Mouse (Mus musculus) midbrain, embryonic 12.5 days (tissue): ENCODE data around the gene Oit3. TPM values are rescaled to one million over a fixed set of nuclear protein-coding genes. Genes with fewer than 3 reads are reported as not detected.
"Not testable (repeated sequence)": the region's sequence is repeated elsewhere in the genome, so short reads cannot be mapped to it uniquely, and the experiment has no call there.

ENCODE experiments used
- ATAC-seq: fragments of 200-750 bp; cut with Nextera tagmentation; 2 replicates; pipeline ENCODE4 v1.8.0; 2017; ENCODE audit warnings: low read depth, moderate TSS enrichment, moderate library complexity; ENCODE audit not compliant: low FRiP score
- H3K27ac ChIP-seq: fragments of 300-500 bp; sonication (generic); replicated peaks from 2 replicates; pipeline ENCODE4 v1.5.1; 2016; ENCODE audit warnings: mild to moderate bottlenecking
- H3K27me3 ChIP-seq: fragments of 300-500 bp; sonication (generic); 2 replicates; pipeline ENCODE4 v1.6.1; 2016; ENCODE audit warnings: mild to moderate bottlenecking
- H3K36me3 ChIP-seq: fragments of 300-500 bp; sonication (generic); 2 replicates; pipeline ENCODE4 v1.6.1; 2016
- H3K4me1 ChIP-seq: fragments of 300-500 bp; sonication (generic); 2 replicates; pipeline ENCODE4 v1.6.1; 2016
- H3K4me2 ChIP-seq: fragments of 300-500 bp; sonication (generic); replicated peaks from 2 replicates; pipeline ENCODE4 v1.6.1; 2016; ENCODE audit warnings: mild to moderate bottlenecking, moderate library complexity
- H3K4me3 ChIP-seq: fragments of 300-500 bp; sonication (generic); 2 replicates; pipeline ENCODE4 v1.5.1; 2016; ENCODE audit warnings: mild to moderate bottlenecking
- H3K9ac ChIP-seq: fragments of 300-500 bp; sonication (generic); replicated peaks from 2 replicates; pipeline ENCODE4 v1.6.1; 2016; ENCODE audit warnings: mild to moderate bottlenecking, moderate library complexity
- H3K9me3 ChIP-seq: fragments of 300-500 bp; sonication (generic); 2 replicates; pipeline ENCODE4 v1.6.1; 2016; ENCODE audit warnings: mild to moderate bottlenecking
- WGBS: fragments of 180-500 bp; shearing (Covaris S2); methylation state at CpG from one replicate; pipeline ENCODE4 v1.1.7; 2016; 5-methylcytosine and 5-hydroxymethylcytosine counted together
- polyA plus RNA-seq: library from polyadenylated mRNA; unstranded; fragments of >200 nt; fragmentation: Nextera tagmentation; extraction: Ambion mirVana; gene quantifications from 2 replicates; pipeline ENCODE4 v1.2.1, GENCODE M21; 2016

Oit3 gene
- polyA plus RNA-seq, 1 experiment from 2014 or later = 0.50 TPM

DNA sequence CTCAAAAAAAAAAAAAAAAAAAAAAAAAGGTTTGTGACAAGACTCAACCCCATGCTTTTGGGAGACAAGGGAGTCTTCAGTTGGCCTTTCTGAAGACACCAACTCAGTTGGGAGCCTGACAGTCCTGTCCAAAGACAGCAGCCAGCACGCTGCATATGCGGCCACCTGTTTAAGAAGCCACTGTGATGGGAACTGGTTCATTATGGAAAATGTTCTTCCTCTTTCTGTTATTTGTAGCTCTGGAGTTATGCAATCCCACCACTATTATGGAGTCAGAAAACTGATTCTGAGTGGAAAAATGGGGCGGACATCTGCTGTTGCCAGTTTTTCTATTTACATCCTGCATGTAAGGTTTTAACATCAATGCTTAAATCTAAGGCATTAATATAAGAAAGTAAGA, 51.9 kb downstream of the Oit3 start:
- no peak overlapping the region for H3K4me3 ChIP-seq
- H3K4me1 ChIP-seq = no peaks in the 10 kb centered on the region
- no peak overlapping the region for H3K9ac ChIP-seq
- H3K27me3 ChIP-seq = no peaks in the 10 kb centered on the region
- no peak overlapping the region for H3K27ac ChIP-seq
- ATAC-seq = no peak
- H3K4me2 ChIP-seq = no peak overlapping the region
- WGBS = 93% methylated on average over 3 of the region's 3 CpGs
- no peaks in the 10 kb centered on the region for H3K36me3 ChIP-seq
- H3K9me3 ChIP-seq = peaks cover 12% of the 10 kb centered on the region; the same call in 1 of the 2 replicates

DNA sequence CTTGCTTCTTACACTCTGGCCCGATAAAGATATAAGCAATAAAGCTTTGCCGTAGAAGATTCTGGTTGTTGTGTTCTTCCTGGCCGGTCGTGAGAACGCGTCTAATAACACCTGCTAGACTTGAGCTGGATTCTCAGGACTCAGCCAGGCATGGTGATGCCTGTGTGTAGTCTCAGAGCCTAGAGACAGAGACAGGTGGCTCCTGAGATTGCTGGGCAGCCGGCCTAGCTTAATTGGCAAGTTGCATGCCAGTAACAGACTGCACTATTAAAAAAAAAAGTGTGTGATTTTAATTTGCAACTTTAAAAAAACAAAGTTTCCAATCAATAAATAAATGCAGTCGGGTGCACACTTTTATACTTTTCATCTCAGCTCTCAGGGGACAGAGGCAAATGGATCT, 54.6 kb downstream of the Oit3 start:
- Histone ChIP-seq H3K27ac (no peak overlapping the region), H3K36me3 (no peaks in the 10 kb centered on the region), H3K4me1 (no peaks in the 10 kb centered on the region), H3K9ac (no peak overlapping the region), H3K4me3 (no peak overlapping the region), H3K9me3 (peaks cover 12% of the 10 kb centered on the region; the same call in 1 of the 2 replicates), H3K4me2 (no peak overlapping the region), H3K27me3 (no peaks in the 10 kb centered on the region)
- 93% methylated on average over 8 of the region's 8 CpGs for WGBS
- no peak for ATAC-seq

DNA sequence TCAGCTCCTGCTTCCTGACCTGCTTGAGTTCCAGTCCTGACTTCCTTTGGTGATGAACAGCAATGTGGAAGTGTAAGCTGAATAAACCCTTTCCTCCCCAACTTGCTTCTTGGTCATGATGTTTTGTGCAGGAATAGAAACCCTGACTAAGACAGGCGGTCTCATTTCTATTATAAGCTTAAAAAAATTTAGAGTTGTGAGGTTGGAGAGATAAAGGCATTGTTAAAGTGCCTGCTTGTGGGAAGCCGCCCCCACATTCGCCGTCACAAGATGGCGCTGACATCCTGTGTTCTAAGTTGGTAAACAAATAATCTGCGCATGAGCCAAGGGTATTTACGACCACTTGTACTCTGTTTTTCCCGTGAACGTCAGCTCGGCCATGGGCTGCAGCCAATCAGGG, 60.0 kb downstream of the Oit3 start:
- H3K36me3 ChIP-seq, H3K27ac ChIP-seq, H3K27me3 ChIP-seq, H3K4me2 ChIP-seq, H3K9me3 ChIP-seq, H3K9ac ChIP-seq, H3K4me1 ChIP-seq, H3K4me3 ChIP-seq, ATAC-seq: not testable (repeated sequence)
- 82% methylated on average over 7 of the region's 10 CpGs for WGBS

DNA sequence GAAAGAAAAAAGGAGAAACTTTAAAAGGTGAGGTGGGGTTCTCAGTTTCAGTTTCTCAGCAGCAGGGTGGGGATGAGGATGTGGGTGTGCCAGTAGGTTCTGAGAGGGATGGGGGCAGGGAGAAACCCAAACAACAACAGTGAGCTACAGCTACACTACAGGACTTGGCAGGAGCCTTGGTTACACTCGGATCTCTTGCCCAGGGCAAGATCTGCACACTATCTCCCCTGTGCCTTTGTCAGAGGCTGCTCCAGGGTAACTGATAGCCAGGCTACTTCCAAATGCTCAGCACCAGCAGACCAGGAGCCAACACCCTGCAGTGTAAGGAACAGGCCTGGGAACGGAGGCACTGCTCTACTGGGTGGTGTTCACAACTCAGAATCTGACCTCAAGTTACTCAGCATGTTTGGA, 61.2 kb downstream of the Oit3 start:
- Histone ChIP-seq H3K4me2 (no peak overlapping the region), H3K9ac (no peak overlapping the region)
- 90% methylated on average over 2 of the region's 2 CpGs for WGBS

DNA sequence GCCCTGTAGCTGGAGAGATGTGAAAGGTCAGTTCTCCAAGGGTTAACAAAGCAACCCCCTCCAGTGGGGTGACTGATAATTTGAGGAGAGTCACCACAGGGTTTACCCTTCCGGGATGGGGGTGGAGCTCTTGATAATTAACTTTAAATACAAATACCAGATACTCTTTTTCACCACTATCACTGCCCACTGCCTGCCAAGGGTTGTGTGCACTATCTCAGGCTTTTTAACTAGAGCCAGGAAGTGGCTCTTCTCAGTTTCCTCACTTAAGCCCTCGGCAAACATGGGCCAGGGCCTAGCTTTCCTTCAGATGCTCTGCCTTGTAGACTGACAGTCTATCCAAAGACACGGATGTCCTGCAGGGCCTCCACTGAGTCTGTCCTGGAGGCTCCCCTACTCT, 61.7 kb downstream of the Oit3 start:
- Histone ChIP-seq H3K27me3 (no peaks in the 10 kb centered on the region), H3K9ac (no peak overlapping the region), H3K9me3 (no peaks in the 10 kb centered on the region), H3K4me1 (no peaks in the 10 kb centered on the region), H3K36me3 (0 out of 2 replicates have a peak, but pooled peaks cover under 1% of the 10 kb centered on the region), H3K4me2 (no peak overlapping the region), H3K4me3 (no peak overlapping the region), H3K27ac (no peak overlapping the region)
- 67% methylated on average over 3 of the region's 3 CpGs for WGBS
- no peak for ATAC-seq

More for the DNA sequence above, 61.2 kb downstream of the Oit3 start:
- no peaks in the 10 kb centered on the region for H3K27me3 ChIP-seq
- H3K4me1 ChIP-seq = no peaks in the 10 kb centered on the region
- ATAC-seq = no peak
- H3K36me3 ChIP-seq = no peaks in the 10 kb centered on the region
- H3K27ac ChIP-seq = no peak overlapping the region
- H3K4me3 ChIP-seq = no peak overlapping the region
- no peaks in the 10 kb centered on the region for H3K9me3 ChIP-seq

DNA sequence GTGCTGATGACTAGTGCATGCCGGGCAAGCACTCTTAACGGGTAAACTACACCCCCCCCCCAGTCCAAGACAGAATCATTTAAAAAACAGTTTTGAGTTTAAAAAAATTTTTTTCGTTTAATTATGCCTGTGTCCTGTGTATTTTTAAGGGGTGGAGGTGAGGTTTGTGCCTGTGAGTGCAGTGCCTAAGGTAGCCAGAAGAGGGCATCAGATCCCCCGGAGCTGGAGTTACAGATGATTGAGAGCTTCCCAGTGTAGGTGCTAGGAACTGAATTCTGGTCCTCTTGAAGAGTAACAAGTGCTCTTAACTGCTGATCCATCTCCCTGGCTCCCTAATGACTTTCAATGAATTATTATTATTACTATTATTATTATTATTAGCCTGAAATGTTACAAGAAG, 62.9 kb downstream of the Oit3 start:
- Histone ChIP-seq H3K36me3 (peaks cover 12% of the 10 kb centered on the region; the same call in 1 of the 2 replicates), H3K27ac (no peak overlapping the region), H3K9me3 (no peaks in the 10 kb centered on the region), H3K4me3 (no peak overlapping the region), H3K4me2 (no peak overlapping the region), H3K27me3 (no peaks in the 10 kb centered on the region), H3K9ac (no peak overlapping the region), H3K4me1 (no peaks in the 10 kb centered on the region)
- ATAC-seq = no peak
- WGBS = 87% methylated on average over 4 of the region's 4 CpGs

DNA sequence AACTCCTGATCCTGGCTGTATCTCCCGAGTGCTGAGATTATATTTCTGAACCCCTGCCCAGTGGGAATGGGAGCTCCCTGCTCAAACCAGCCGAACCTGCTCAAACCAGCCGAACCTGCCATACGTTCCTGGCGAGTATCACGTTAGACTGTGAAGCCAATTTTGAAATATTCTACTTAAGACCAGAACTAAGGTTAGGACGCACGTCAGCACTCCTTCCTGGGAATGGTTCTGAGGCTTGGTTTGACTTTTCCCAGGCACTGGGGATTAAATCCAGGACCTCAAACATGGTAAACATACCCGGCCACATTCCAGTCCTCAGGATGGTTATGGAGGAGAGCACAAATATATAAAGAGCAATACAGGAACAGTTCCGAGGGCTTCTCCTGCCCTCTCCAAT, 63.7 kb downstream of the Oit3 start:
- H3K36me3 ChIP-seq = peaks cover 20% of the 10 kb centered on the region
- ATAC-seq = no peak
- no peak overlapping the region for H3K9ac ChIP-seq
- no peaks in the 10 kb centered on the region for H3K4me1 ChIP-seq
- H3K9me3 ChIP-seq = no peaks in the 10 kb centered on the region
- no peak overlapping the region for H3K27ac ChIP-seq
- H3K27me3 ChIP-seq = no peaks in the 10 kb centered on the region
- WGBS = 94% methylated on average over 10 of the region's 10 CpGs
- H3K4me2 ChIP-seq = no peak overlapping the region
- H3K4me3 ChIP-seq = no peak overlapping the region

Other genes starting within 250 kb of the Oit3 start
- 21.9 and 22.1 TPM in 2 replicates for gene Sept10, start 219.9 kb downstream of the Oit3 start, polyA plus RNA-seq
- gene Sowahc, start 219.8 kb downstream of the Oit3 start, polyA plus RNA-seq = 17.9 and 18.7 TPM in 2 replicates
- 35.5 and 38.2 TPM in 2 replicates for gene P4ha1, start 118.5 kb downstream of the Oit3 start, polyA plus RNA-seq
- gene Gm10273, start 46.1 kb downstream of the Oit3 start, polyA plus RNA-seq = 1.5 and 3.5 TPM in 2 replicates
- not detected in 2 replicates for gene Pla2g12b, start 38.1 kb downstream of the Oit3 start, polyA plus RNA-seq
- gene Gm10322, start 174.3 kb upstream of the Oit3 start, polyA plus RNA-seq = not detected in 2 replicates
- 17.4 and 21.1 TPM in 2 replicates for gene Mcu, start 174.9 kb upstream of the Oit3 start, polyA plus RNA-seq